Mouse (Mus musculus): ENCODE measurements around the gene Kng2. TPM values are rescaled to one million over a fixed set of nuclear protein-coding genes. Genes with fewer than 3 reads are reported as not detected.
"Not testable (repeated sequence)": the region's sequence is repeated elsewhere in the genome, so short reads cannot be mapped to it uniquely, and the experiment has no call there.

Gene Kng2
- 1 to 10 TPM; 3.7 to 9.0 TPM for total RNA-seq (2021)
- long read RNA-seq, experiment 1, transcript Kng2-203 (11 exons, 1,577 nt) = major isoform, 5 of 6 reads
- long read RNA-seq, experiment 1, partial matches to known transcripts = 1 of 6 reads
- long read RNA-seq, experiment 1, other reads (novel, unspliced or antisense) = 0 of 6 reads
- long read RNA-seq, experiment 2, partial matches to known transcripts = 2 of 3 reads
- long read RNA-seq, experiment 2, other reads (novel, unspliced or antisense) = 0 of 3 reads

- DNase-seq = not testable (repeated sequence)
Observed at GRCm38 (mm10) chr16:23028966-23029600, at the start of gene Kng2. TSS of gene Kng2 (minus strand) at chr16:23029482.

- not testable (repeated sequence) for DNase-seq
Observed at GRCm38 (mm10) chr16:23077516-23077915, 48.2 kb upstream of the Kng2 start.

GRCm38 (mm10) chr16:23060781-23061325 is 31.6 kb upstream of the Kng2 start:
- not testable (repeated sequence) for DNase-seq

GRCm38 (mm10) chr16:23059630-23060029 is 30.3 kb upstream of the Kng2 start:
- DNase-seq = not testable (repeated sequence)

DNA sequence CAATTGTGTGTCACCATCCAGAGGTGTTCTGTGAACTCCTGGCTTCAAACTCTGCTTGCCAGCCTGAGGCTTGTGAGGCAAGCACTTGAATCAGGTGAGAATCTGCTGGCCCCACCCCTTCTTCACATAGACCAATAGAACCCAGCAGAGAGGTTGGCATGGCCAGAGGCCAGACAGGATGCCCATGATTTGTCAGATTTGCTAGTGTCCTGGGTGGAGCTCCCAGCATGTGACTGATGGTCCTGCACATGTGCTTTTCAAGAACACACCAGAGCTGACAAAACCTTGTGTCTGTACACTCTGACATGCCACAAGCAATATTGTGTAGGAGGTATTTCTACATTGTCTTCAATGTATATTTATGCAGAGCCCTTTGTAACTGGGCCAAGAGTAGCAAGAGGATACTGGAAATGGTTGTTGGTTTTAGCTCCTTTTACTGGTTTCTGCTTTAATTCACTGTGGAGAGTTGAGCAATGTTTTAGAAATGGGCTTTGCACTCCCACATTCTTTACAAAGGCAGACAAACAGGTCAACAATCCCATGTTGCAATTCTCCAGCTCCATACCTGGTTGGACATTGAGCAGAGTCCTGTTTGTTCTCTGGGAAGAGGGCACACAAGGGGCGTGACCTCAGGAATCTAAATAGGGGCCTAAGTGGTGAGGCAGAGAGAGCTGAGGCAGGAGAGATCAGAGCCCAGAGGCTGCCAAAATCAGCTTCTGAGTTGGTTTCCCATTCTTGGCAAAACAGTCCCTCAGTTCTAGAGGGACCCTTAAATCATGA is 28.6 kb upstream of the Kng2 start, which contains the start of gene Kng1:
Gene Kng1 (plus strand): TSS at position 198 of the 780 bp plus-strand sequence.
- not testable (repeated sequence) for DNase-seq

- no peak for DNase-seq
Observed at GRCm38 (mm10) chr16:23046319-23046718, 17.0 kb upstream of the Kng2 start.

DNA sequence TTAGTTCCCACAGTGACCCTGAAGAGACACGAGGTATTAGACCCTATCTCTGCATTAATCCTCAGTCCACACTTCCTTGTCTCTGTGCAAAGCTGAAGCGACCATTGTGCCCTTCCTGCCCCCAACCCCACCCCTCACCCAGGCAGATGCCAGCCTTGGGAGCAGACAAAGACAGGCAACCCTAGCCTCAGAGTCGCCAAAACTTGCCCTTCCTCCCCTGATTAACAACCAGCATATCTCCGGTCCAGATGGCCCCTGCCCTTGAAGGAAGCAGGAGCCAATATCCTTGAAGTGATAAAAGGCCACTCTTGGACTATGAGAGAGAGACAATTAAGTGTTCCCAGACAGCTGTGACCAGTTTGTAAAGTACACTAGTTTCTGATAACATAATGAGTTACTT is 11.6 kb upstream of the Kng2 start:
- no peak for DNase-seq

GRCm38 (mm10) chr16:23039281-23039680 is 10.0 kb upstream of the Kng2 start:
- no peak for DNase-seq

GRCm38 (mm10) chr16:23037744-23038143 is 8.5 kb upstream of the Kng2 start:
- no peak for DNase-seq

DNA sequence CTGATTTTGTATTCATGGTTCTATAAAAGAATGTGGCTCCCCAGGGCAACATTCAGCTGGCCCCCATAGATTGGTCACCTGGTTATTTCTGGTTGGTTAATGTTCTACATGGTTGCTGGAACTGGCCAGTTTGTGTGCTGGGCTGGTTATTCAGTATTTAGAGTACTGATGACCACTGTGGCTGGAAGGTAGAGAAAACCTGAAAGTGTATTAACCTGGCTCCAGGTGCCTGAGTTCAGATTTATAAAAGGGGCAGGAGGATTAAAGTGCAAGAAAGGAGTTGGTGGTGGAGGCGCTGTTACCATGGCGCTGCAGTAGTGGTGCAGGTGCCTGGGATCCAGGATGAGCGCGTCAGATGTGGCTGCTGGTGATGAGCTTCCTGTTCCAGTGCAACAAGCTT is 4.4 kb upstream of the Kng2 start:
- no peak for DNase-seq

DNA sequence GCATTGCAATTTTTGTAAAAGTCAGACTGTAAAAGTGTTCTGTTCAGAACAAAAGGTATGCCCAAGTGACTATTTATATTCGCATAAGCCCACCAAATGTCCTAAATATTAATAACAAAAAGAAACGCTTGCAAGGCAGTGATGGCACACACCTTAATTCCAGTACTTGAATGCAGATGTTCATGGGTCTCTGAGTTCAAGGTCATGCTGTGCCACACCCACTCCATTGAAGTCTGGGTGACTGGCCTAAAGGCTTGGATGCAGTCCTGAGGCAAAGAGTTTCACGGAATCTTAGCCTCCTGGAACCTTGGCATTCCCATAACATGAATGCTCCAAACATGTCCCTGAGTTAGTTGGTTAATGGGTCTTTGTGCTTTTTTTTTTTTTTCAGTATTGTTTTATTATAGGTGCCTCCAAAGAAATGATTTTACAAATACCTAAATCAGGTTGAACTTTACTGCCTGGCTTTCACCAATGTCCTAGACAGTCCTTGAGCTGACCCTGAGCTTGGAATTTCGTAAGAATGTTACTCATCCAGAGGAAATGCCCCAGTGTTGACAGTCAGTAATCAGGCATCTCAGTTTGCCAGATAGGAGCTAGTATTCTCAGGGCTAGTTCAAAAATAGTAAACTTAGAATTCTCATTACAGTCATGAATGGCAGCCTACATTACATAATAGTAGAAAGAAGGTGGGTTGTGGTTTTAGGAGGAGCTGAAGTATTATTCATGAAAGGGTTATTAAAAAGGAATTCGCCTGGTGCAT is 1.6 kb upstream of the Kng2 start:
- DNase-seq = peak; percentile 30 to 36

- DNase-seq = peak in 1 of 2 experiments; percentile 23
Observed at GRCm38 (mm10) chr16:23027341-23027740, 1.9 kb downstream of the Kng2 start.

DNA sequence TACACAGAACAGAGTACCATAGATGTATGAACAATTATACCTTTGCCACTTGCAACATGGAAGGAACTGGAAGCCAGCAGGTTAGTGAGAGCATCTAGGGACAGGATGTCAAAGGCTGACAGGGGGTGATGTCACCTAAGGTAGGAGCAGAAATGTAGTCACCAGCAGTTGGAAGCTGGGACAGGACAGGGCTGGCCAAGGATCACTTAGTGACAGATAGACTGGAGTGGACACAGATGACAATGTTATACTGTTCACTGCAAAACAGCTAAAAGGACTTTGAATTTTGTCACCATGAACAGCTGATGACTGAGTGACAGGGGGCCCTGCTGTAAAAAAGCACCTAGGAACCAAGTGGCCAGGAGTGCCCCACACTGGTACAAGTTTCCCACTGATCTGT is 2.7 kb downstream of the Kng2 start:
- no peak for DNase-seq

- no peak for DNase-seq
Observed at GRCm38 (mm10) chr16:23025111-23025510, 4.2 kb downstream of the Kng2 start.

- DNase-seq = not testable (repeated sequence)
Observed at GRCm38 (mm10) chr16:23020571-23020970, 8.7 kb downstream of the Kng2 start.

GRCm38 (mm10) chr16:23014645-23015044 is 14.6 kb downstream of the Kng2 start:
- DNase-seq = not testable (repeated sequence)

DNA sequence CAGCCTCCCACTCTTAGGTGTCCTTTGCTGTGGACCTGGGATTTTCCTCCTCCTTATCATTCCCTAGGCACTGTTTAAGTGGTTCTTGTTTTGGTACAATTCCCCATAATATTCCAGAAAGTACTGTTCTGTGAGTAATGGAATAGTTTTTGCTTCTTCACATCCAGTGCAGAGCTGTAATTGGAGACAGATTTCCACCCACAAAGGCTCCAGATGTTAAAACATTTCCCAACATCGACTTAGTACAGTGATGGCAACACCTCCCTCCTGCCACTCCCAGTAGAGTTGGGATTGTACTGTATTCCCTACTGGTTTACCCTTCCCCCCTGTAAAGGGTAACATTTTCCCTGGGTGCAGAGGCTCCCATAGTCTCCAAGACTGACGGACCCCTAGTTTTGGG is 15.5 kb downstream of the Kng2 start:
- not testable (repeated sequence) for DNase-seq

GRCm38 (mm10) chr16:22996951-22997350 is 32.3 kb downstream of the Kng2 start:
- DNase-seq = peak; percentile 7 to 34

- no peak for DNase-seq
Observed at GRCm38 (mm10) chr16:22967383-22968030, 61.8 kb downstream of the Kng2 start.

DNA sequence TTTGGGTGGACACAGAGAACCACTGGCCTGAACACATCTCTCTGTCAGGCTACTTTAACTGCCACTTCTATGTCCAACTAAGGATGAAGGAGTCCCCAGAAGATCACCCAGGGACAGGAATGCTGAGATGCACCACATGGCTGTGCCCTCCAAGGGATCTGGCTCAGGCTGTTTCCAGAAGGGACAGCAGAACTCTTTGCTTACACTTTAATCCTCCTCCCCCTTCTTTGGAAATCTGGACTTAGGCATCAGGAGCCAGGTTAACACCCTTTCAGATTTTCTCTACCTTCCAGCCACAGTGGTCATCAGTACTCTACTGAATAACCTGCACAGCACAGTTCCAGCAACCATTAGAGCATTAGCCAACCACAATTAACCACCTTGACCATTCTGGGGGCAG is 66.0 kb downstream of the Kng2 start:
- DNase-seq = no peak

DNA sequence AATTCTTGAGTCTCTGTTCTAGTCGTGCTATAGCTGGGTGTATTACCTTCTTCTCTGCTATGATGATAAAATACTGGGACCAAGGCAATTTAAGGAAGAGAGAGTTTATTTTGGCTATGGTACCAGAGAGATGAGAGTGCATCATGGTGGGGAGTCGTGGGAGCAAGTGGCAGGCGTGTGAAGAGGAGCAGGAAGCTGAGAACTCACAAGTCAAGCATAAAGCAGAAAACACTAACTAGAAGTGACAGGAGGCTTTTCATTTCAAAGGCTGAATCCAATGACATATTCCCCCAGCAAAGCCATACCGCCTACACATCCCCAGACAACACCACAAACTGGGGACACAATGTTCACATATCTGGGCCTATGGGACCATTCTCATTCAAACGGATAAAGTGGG is 67.0 kb downstream of the Kng2 start:
- DNase-seq = no peak

Measured in adrenal gland, postnatal 36 days (tissue).